Mouse (Mus musculus) ES-Bruce4 (cell line): ENCODE data around the gene Cyth3.

ENCODE experiments used
- CTCF ChIP-seq: IDR thresholded peaks from one replicate; pipeline ENCODE4 v1.8.1; 2011; ENCODE audit warnings: low read depth, low read length
- EP300 ChIP-seq: IDR thresholded peaks from 2 replicates; pipeline ENCODE4 v1.6.1; 2011; ENCODE audit warnings: low read depth, low read length; ENCODE audit not compliant: insufficient read depth
- POLR2A ChIP-seq: IDR thresholded peaks from one replicate; pipeline ENCODE4 v1.8.1; 2011; ENCODE audit warnings: low read length; ENCODE audit not compliant: insufficient read depth

- TF ChIP-seq EP300 (no peak), CTCF (no peak), POLR2A (no peak)
Measured at GRCm38 (mm10) chr5:143581874-143582273, 40.4 kb upstream of the Cyth3 start.
